Mouse (Mus musculus): Measurements from ENCODE around the gene Abi3. TPM values are rescaled to one million over a fixed set of nuclear protein-coding genes. Genes with fewer than 3 reads are reported as not detected.

Gene Abi3
- polyA plus RNA-seq (2015; fragmentation: Illumina TruSeq; extraction: RNeasy Lipid Tissue Mini Kit (QIAGEN cat#74804); ENCODE audit: low read depth, low replicate concordance): 5.3 TPM

GRCm38 (mm10) chr11:95842074-95842681, at the start of gene Abi3:
TSS of gene Abi3 (minus strand) at chr11:95842476.

GRCm38 (mm10) chr11:95837059-95837458, 5.2 kb downstream of the Abi3 start, which contains the start of gene Gngt2:
TSS of gene Gngt2 (plus strand) at chr11:95837216.

GRCm38 (mm10) chr11:95824071-95824876, 18.0 kb downstream of the Abi3 start, which contains the start of gene Phospho1:
TSS of gene Phospho1 (plus strand) at chr11:95824499.

Other genes starting within 250 kb of the Abi3 start
- 196 TPM for gene Phb, start 175.5 kb downstream of the Abi3 start, polyA plus RNA-seq (2015; fragmentation: Illumina TruSeq; extraction: RNeasy Lipid Tissue Mini Kit (QIAGEN cat#74804); ENCODE audit: low read depth, low replicate concordance)
- 15.5 TPM for gene Zfp652, start 129.8 kb downstream of the Abi3 start, polyA plus RNA-seq (2015; fragmentation: Illumina TruSeq; extraction: RNeasy Lipid Tissue Mini Kit (QIAGEN cat#74804); ENCODE audit: low read depth, low replicate concordance)
- not detected for gene B130006D01Rik, start 118.9 kb downstream of the Abi3 start, polyA plus RNA-seq (2015; fragmentation: Illumina TruSeq; extraction: RNeasy Lipid Tissue Mini Kit (QIAGEN cat#74804); ENCODE audit: low read depth, low replicate concordance)
- gene Phospho1, start 18.0 kb downstream of the Abi3 start, polyA plus RNA-seq (2015; fragmentation: Illumina TruSeq; extraction: RNeasy Lipid Tissue Mini Kit (QIAGEN cat#74804); ENCODE audit: low read depth, low replicate concordance): 48.4 TPM
- gene Gngt2, start 5.3 kb downstream of the Abi3 start, polyA plus RNA-seq (2015; fragmentation: Illumina TruSeq; extraction: RNeasy Lipid Tissue Mini Kit (QIAGEN cat#74804); ENCODE audit: low read depth, low replicate concordance): 15.0 TPM
- gene B4galnt2, start 72.4 kb upstream of the Abi3 start, polyA plus RNA-seq (2015; fragmentation: Illumina TruSeq; extraction: RNeasy Lipid Tissue Mini Kit (QIAGEN cat#74804); ENCODE audit: low read depth, low replicate concordance): not detected
- gene Igf2bp1, start 163.5 kb upstream of the Abi3 start, polyA plus RNA-seq (2015; fragmentation: Illumina TruSeq; extraction: RNeasy Lipid Tissue Mini Kit (QIAGEN cat#74804); ENCODE audit: low read depth, low replicate concordance): not detected
- not detected for gene Gip, start 182.1 kb upstream of the Abi3 start, polyA plus RNA-seq (2015; fragmentation: Illumina TruSeq; extraction: RNeasy Lipid Tissue Mini Kit (QIAGEN cat#74804); ENCODE audit: low read depth, low replicate concordance)
- gene Snf8, start 192.4 kb upstream of the Abi3 start, polyA plus RNA-seq (2015; fragmentation: Illumina TruSeq; extraction: RNeasy Lipid Tissue Mini Kit (QIAGEN cat#74804); ENCODE audit: low read depth, low replicate concordance): 132 TPM
- 56.3 TPM for gene Ube2z, start 222.9 kb upstream of the Abi3 start, polyA plus RNA-seq (2015; fragmentation: Illumina TruSeq; extraction: RNeasy Lipid Tissue Mini Kit (QIAGEN cat#74804); ENCODE audit: low read depth, low replicate concordance)
- gene Atp5g1, start 233.2 kb upstream of the Abi3 start, polyA plus RNA-seq (2015; fragmentation: Illumina TruSeq; extraction: RNeasy Lipid Tissue Mini Kit (QIAGEN cat#74804); ENCODE audit: low read depth, low replicate concordance): 604 TPM